Mouse (Mus musculus) forebrain, embryonic 12.5 days (tissue): ENCODE results near the gene Ism2. TPM values are rescaled to one million over a fixed set of nuclear protein-coding genes. Genes with fewer than 3 reads are reported as not detected.

Experiments
- ATAC-seq: fragments of 200-750 bp; cut with Nextera tagmentation; 2 replicates; pipeline ENCODE4 v1.8.0; 2017; ENCODE audit warnings: moderate TSS enrichment; ENCODE audit not compliant: low FRiP score
- H3K27ac ChIP-seq: fragments of 300-500 bp; sonication (generic); 2 replicates; pipeline ENCODE4 v1.5.1; 2016; ENCODE audit warnings: mild to moderate bottlenecking
- H3K27me3 ChIP-seq: fragments of 300-500 bp; sonication (generic); 2 replicates; pipeline ENCODE4 v1.6.1; 2016; ENCODE audit warnings: mild to moderate bottlenecking
- H3K36me3 ChIP-seq: fragments of 300-500 bp; sonication (generic); replicated peaks from 2 replicates; pipeline ENCODE4 v1.6.1; 2016; ENCODE audit warnings: mild to moderate bottlenecking
- H3K4me1 ChIP-seq: fragments of 300-500 bp; sonication (generic); 2 replicates; pipeline ENCODE4 v1.6.1; 2016
- H3K4me2 ChIP-seq: fragments of 300-500 bp; sonication (generic); 2 replicates; pipeline ENCODE4 v1.6.1; 2016; ENCODE audit warnings: mild to moderate bottlenecking, moderate library complexity
- H3K4me3 ChIP-seq: fragments of 300-500 bp; sonication (generic); replicated peaks from 2 replicates; pipeline ENCODE4 v1.5.1; 2016; ENCODE audit warnings: mild to moderate bottlenecking
- H3K9ac ChIP-seq: fragments of 300-500 bp; sonication (generic); 2 replicates; pipeline ENCODE4 v1.6.1; 2016; ENCODE audit warnings: mild to moderate bottlenecking
- H3K9me3 ChIP-seq: fragments of 300-500 bp; sonication (generic); 2 replicates; pipeline ENCODE4 v1.6.1; 2016
- WGBS: fragments of 180-500 bp; shearing (Covaris S2); methylation state at CpG from one replicate; pipeline ENCODE4 v1.1.7; 2016; 5-methylcytosine and 5-hydroxymethylcytosine counted together
- polyA plus RNA-seq: library from polyadenylated mRNA; unstranded; fragments of >200 nt; fragmentation: Nextera tagmentation; extraction: Ambion mirVana; gene quantifications from 2 replicates; pipeline ENCODE4 v1.2.1, GENCODE M21; 2016

Ism2 gene
- 1.2 and 1.8 TPM in 2 replicates for polyA plus RNA-seq

- Histone ChIP-seq H3K27me3 (peaks cover 43% of the 10 kb centered on the region), H3K9me3 (no peaks in the 10 kb centered on the region), H3K4me1 (peaks cover 17% of the 10 kb centered on the region), H3K4me2 (peak within 1 kb of the TSS; percentile 97), H3K36me3 (no peaks in the 10 kb centered on the region), H3K27ac (no peak within 1 kb of the TSS), H3K9ac (peak within 1 kb of the TSS; percentile 74), H3K4me3 (peak within 1 kb of the TSS; percentile 74)
- ATAC-seq: peak; percentile 82
- under 1% methylated on average over 77 of the region's 86 CpGs for WGBS
Measured at GRCm38 (mm10) chr12:87299657-87300440, at the start of gene Ism2. Gene Ism2 (minus strand): TSS chr12:87299705.

- Histone ChIP-seq H3K9me3 (no peaks in the 10 kb centered on the region), H3K9ac (no peak overlapping the region), H3K4me2 (no peak overlapping the region), H3K36me3 (peaks cover 10% of the 10 kb centered on the region), H3K27me3 (no peaks in the 10 kb centered on the region), H3K27ac (no peak overlapping the region), H3K4me1 (no peaks in the 10 kb centered on the region), H3K4me3 (no peak overlapping the region)
- ATAC-seq: no peak
- WGBS: 80% methylated on average over 2 of the region's 2 CpGs
Measured at GRCm38 (mm10) chr12:87348029-87348428, 48.5 kb upstream of the Ism2 start.

- H3K27ac ChIP-seq: no peak overlapping the region
- H3K4me3 ChIP-seq: no peak overlapping the region
- no peak for ATAC-seq
- 90% methylated on average over 2 of the region's 2 CpGs for WGBS
- H3K9ac ChIP-seq: no peak overlapping the region
- no peak overlapping the region for H3K4me2 ChIP-seq
- H3K27me3 ChIP-seq: no peaks in the 10 kb centered on the region
- peaks cover 10% of the 10 kb centered on the region for H3K36me3 ChIP-seq
- no peaks in the 10 kb centered on the region for H3K9me3 ChIP-seq
- no peaks in the 10 kb centered on the region for H3K4me1 ChIP-seq
Measured at GRCm38 (mm10) chr12:87347511-87347910, 48.0 kb upstream of the Ism2 start.

- no peaks in the 10 kb centered on the region for H3K27me3 ChIP-seq
- H3K4me1 ChIP-seq: no peaks in the 10 kb centered on the region
- H3K36me3 ChIP-seq: peaks cover 10% of the 10 kb centered on the region
- H3K9ac ChIP-seq: no peak overlapping the region
- ATAC-seq: no peak
- H3K27ac ChIP-seq: no peak overlapping the region
- H3K4me2 ChIP-seq: no peak overlapping the region
- no peak overlapping the region for H3K4me3 ChIP-seq
- no peaks in the 10 kb centered on the region for H3K9me3 ChIP-seq
Measured at GRCm38 (mm10) chr12:87343084-87343605, 43.6 kb upstream of the Ism2 start.

- no peaks in the 10 kb centered on the region for H3K4me1 ChIP-seq
- no peaks in the 10 kb centered on the region; the same call in 1 of the 2 replicates for H3K36me3 ChIP-seq
- H3K4me3 ChIP-seq: no peak overlapping the region
- no peak overlapping the region for H3K4me2 ChIP-seq
- no peaks in the 10 kb centered on the region for H3K27me3 ChIP-seq
- H3K27ac ChIP-seq: no peak overlapping the region
- H3K9me3 ChIP-seq: no peaks in the 10 kb centered on the region
- WGBS: 90% methylated on average over 4 of the region's 4 CpGs
- H3K9ac ChIP-seq: no peak overlapping the region
- ATAC-seq: no peak
Measured at GRCm38 (mm10) chr12:87338082-87338481, 38.6 kb upstream of the Ism2 start.

GRCm38 (mm10) chr12:87334886-87335285 is 35.4 kb upstream of the Ism2 start:
- Histone ChIP-seq H3K4me1 (peaks cover 13% of the 10 kb centered on the region; the same call in 1 of the 2 replicates), H3K4me2 (no peak overlapping the region), H3K4me3 (no peak overlapping the region), H3K9me3 (no peaks in the 10 kb centered on the region), H3K36me3 (no peaks in the 10 kb centered on the region; the same call in 1 of the 2 replicates), H3K27me3 (no peaks in the 10 kb centered on the region), H3K27ac (no peak overlapping the region), H3K9ac (no peak overlapping the region)
- no peak for ATAC-seq
- 35% methylated on average over 2 of the region's 2 CpGs for WGBS

GRCm38 (mm10) chr12:87333794-87334193 is 34.3 kb upstream of the Ism2 start:
- Histone ChIP-seq H3K4me3 (no peak overlapping the region), H3K4me2 (no peak overlapping the region), H3K36me3 (no peaks in the 10 kb centered on the region), H3K9ac (no peak overlapping the region), H3K27me3 (peaks cover 7% of the 10 kb centered on the region; the same call in 1 of the 2 replicates), H3K9me3 (no peaks in the 10 kb centered on the region), H3K4me1 (peaks cover 13% of the 10 kb centered on the region; the same call in 1 of the 2 replicates), H3K27ac (no peak overlapping the region)
- no peak for ATAC-seq

GRCm38 (mm10) chr12:87332511-87332910 is 33.0 kb upstream of the Ism2 start:
- Histone ChIP-seq H3K9me3 (no peaks in the 10 kb centered on the region), H3K27ac (no peak overlapping the region), H3K36me3 (no peaks in the 10 kb centered on the region), H3K9ac (no peak overlapping the region), H3K27me3 (peaks cover 13% of the 10 kb centered on the region), H3K4me3 (no peak overlapping the region), H3K4me2 (no peak overlapping the region), H3K4me1 (peaks cover 20% of the 10 kb centered on the region)
- ATAC-seq: no peak
- WGBS: 92% methylated on average over 4 of the region's 4 CpGs

- Histone ChIP-seq H3K4me1 (peaks cover 25% of the 10 kb centered on the region), H3K9me3 (no peaks in the 10 kb centered on the region)
Measured at GRCm38 (mm10) chr12:87331908-87332307, 32.4 kb upstream of the Ism2 start.

GRCm38 (mm10) chr12:87331053-87331456 is 31.6 kb upstream of the Ism2 start:
- H3K9ac ChIP-seq: no peak overlapping the region
- H3K4me3 ChIP-seq: no peak overlapping the region
- H3K4me1 ChIP-seq: peaks cover 30% of the 10 kb centered on the region
- no peak overlapping the region for H3K4me2 ChIP-seq
- no peak overlapping the region for H3K27ac ChIP-seq
- no peaks in the 10 kb centered on the region for H3K9me3 ChIP-seq
- peaks cover 15% of the 10 kb centered on the region for H3K27me3 ChIP-seq
- no peak for ATAC-seq
- H3K36me3 ChIP-seq: no peaks in the 10 kb centered on the region
- 42% methylated on average over 6 of the region's 6 CpGs for WGBS

More at GRCm38 (mm10) chr12:87331908-87332307, 32.4 kb upstream of the Ism2 start:
- ATAC-seq: no peak
- no peaks in the 10 kb centered on the region for H3K36me3 ChIP-seq
- H3K4me3 ChIP-seq: no peak overlapping the region
- peaks cover 13% of the 10 kb centered on the region for H3K27me3 ChIP-seq
- H3K9ac ChIP-seq: no peak overlapping the region
- no peak overlapping the region for H3K4me2 ChIP-seq
- no peak overlapping the region for H3K27ac ChIP-seq
- 31% methylated on average over 5 of the region's 5 CpGs for WGBS

- H3K9me3 ChIP-seq: no peaks in the 10 kb centered on the region
- H3K4me1 ChIP-seq: peaks cover 31% of the 10 kb centered on the region
- no peak overlapping the region for H3K4me3 ChIP-seq
- 72% methylated on average over 2 of the region's 2 CpGs for WGBS
- H3K9ac ChIP-seq: no peak overlapping the region
- no peak for ATAC-seq
- H3K27me3 ChIP-seq: peaks cover 22% of the 10 kb centered on the region
- H3K4me2 ChIP-seq: no peak overlapping the region
- no peak overlapping the region for H3K27ac ChIP-seq
- no peaks in the 10 kb centered on the region for H3K36me3 ChIP-seq
Measured at GRCm38 (mm10) chr12:87330213-87330612, 30.7 kb upstream of the Ism2 start.

- 12% methylated on average over 4 of the region's 4 CpGs for WGBS
- 0 out of 2 replicates have a peak, but pooled peaks have one; percentile 14 for ATAC-seq
Measured at GRCm38 (mm10) chr12:87328025-87328424, 28.5 kb upstream of the Ism2 start.

More at GRCm38 (mm10) chr12:87328025-87328424, 28.5 kb upstream of the Ism2 start:
- Histone ChIP-seq H3K4me2 (no peak overlapping the region), H3K9me3 (no peaks in the 10 kb centered on the region), H3K9ac (no peak overlapping the region), H3K27ac (no peak overlapping the region), H3K27me3 (peaks cover 26% of the 10 kb centered on the region), H3K36me3 (no peaks in the 10 kb centered on the region; the same call in 1 of the 2 replicates), H3K4me3 (no peak overlapping the region), H3K4me1 (peaks cover 31% of the 10 kb centered on the region)
